Mouse (Mus musculus) heart, postnatal 0 days (tissue): Measurements from ENCODE around the gene Sdf4. TPM values are rescaled to one million over a fixed set of nuclear protein-coding genes. Genes with fewer than 3 reads are reported as not detected.
A peak's percentile ranks its signal among the peaks of the same experiment; 100 is the strongest.

ENCODE experiments used
- ATAC-seq: fragments of 200-750 bp; cut with Nextera tagmentation; 2 replicates; pipeline ENCODE4 v1.8.0; 2017; ENCODE audit warnings: low read depth, moderate number of reproducible peaks, moderate library complexity; ENCODE audit not compliant: insufficient read depth
- DNase-seq: peaks from one replicate; pipeline ENCODE4 v3.0.0-alpha.2; 2016; ENCODE audit warnings: low spot score
- H3K27ac ChIP-seq: fragments of 300-500 bp; sonication (generic); 2 replicates; pipeline ENCODE4 v1.5.1; 2014; ENCODE audit warnings: low read depth, mild to moderate bottlenecking
- H3K27me3 ChIP-seq: fragments of 300-500 bp; sonication (generic); 2 replicates; pipeline ENCODE4 v1.6.1; 2014; ENCODE audit warnings: low read length, mixed read lengths; ENCODE audit not compliant: control insufficient read depth, insufficient read depth
- H3K36me3 ChIP-seq: fragments of 300-500 bp; sonication (generic); replicated peaks from 2 replicates; pipeline ENCODE4 v1.6.1; 2014; ENCODE audit warnings: low read length, mixed read lengths; ENCODE audit not compliant: control insufficient read depth, insufficient read depth
- H3K4me1 ChIP-seq: fragments of 300-500 bp; sonication (generic); 2 replicates; pipeline ENCODE4 v1.6.1; 2014; ENCODE audit warnings: antibody characterized with exemption; ENCODE audit not compliant: control insufficient read depth, insufficient read depth
- H3K4me2 ChIP-seq: fragments of 300-500 bp; sonication (generic); 2 replicates; pipeline ENCODE4 v1.6.1; 2014; ENCODE audit warnings: low read depth, mild to moderate bottlenecking, low read length, moderate library complexity
- H3K4me3 ChIP-seq: fragments of 300-500 bp; sonication (generic); 2 replicates; pipeline ENCODE4 v1.5.1; 2014; ENCODE audit warnings: low read depth, low read length
- H3K9ac ChIP-seq: fragments of 300-500 bp; sonication (generic); replicated peaks from 2 replicates; pipeline ENCODE4 v1.6.1; 2014; ENCODE audit warnings: low read depth, low read length, mixed read lengths
- H3K9me3 ChIP-seq: fragments of 300-500 bp; sonication (generic); replicated peaks from 2 replicates; pipeline ENCODE4 v1.6.1; 2016; ENCODE audit warnings: low read length; ENCODE audit not compliant: control insufficient read depth
- CTCF ChIP-seq: IDR thresholded peaks from 2 replicates; pipeline ENCODE4 v1.5.1; 2016; ENCODE audit warnings: antibody characterized with exemption, control low read depth, low read depth
- EP300 ChIP-seq: IDR thresholded peaks from 2 replicates; pipeline ENCODE4 v1.6.1; 2016; ENCODE audit warnings: antibody characterized with exemption, low read depth
- WGBS: fragments of 180-500 bp; shearing (Covaris S2); extraction: QIAGEN DNeasy Blood & Tissue Kit; methylation state at CpG from one replicate; pipeline ENCODE4 v1.1.7; 2014; 5-methylcytosine and 5-hydroxymethylcytosine counted together
- microRNA counts: library from miRNA; unstranded; fragments of <30 nt; microRNA quantifications from one replicate; lab custom pipeline; 2015
- microRNA-seq: library from miRNA; unstranded; fragments of <30 nt; microRNA quantifications from one replicate; pipeline ENCODE4, GENCODE M21; 2016
- polyA plus RNA-seq: library from polyadenylated mRNA; unstranded; fragments of >200 nt; fragmentation: Nextera tagmentation; extraction: Ambion mirVana; gene quantifications from 2 replicates; pipeline ENCODE4 v1.2.1, GENCODE M21; 2015
- total RNA-seq: library from RNA; depleted of rRNA; stranded (reverse); fragments of >200 nt; gene quantifications from 2 replicates; pipeline ENCODE4 v1.2.3, GENCODE M21; 2014; ENCODE audit warnings: low replicate concordance; rRNA removed

Gene Sdf4
- total and polyA plus RNA-seq, 2 experiments from 2014 or later = 105 to 114 TPM

DNA sequence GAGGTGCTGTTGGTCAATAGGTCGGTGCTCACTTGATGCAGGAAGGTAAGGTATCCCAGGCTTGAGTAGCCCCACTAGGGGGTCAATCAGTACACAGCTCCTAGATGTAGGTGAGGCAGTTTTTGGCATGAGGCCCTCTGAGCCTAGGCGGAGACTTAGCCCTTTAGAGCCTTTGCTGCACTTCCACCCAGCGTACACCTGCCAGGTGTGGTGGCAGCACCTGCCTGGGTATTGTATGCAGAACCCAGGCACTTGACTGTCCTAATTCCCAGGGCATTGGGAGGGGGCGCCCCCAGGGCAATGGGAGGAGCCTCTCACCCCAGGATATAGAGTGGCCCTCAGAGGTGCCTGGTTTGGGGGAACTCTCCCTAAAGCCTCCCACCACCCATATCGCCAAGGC, 62.5 kb downstream of the Sdf4 start:
- no peak overlapping the region for H3K27ac ChIP-seq
- H3K4me2 ChIP-seq = no peak overlapping the region
- no peaks in the 10 kb centered on the region for H3K36me3 ChIP-seq
- H3K4me1 ChIP-seq = peaks cover 15% of the 10 kb centered on the region
- TF ChIP-seq CTCF (no peak), EP300 (no peak)
- DNase-seq = no peak
- ATAC-seq = no peak
- H3K9ac ChIP-seq = no peak overlapping the region
- no peaks in the 10 kb centered on the region for H3K9me3 ChIP-seq
- WGBS = 84% methylated on average over 5 of the region's 5 CpGs
- no peaks in the 10 kb centered on the region for H3K27me3 ChIP-seq
- no peak overlapping the region for H3K4me3 ChIP-seq

DNA sequence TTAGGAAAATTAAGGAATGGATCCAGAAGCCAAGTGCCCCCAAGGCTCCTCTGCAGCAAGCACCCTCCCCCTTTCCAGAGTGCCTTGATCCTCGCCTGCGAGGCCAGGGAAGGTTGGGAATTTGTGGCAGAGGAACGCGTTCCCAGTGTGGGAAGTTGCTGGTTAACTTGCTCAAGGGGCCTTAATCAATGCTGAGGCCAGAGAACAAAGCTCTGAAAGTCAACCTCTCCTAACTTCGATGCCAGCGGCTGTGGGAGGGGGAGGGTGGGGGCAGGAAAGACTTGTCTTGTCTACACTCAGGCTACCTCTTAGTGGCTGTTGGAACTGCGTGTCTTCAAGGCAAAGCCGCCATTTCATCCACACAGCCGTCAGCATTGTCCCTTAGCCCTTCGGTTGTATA, 65.0 kb downstream of the Sdf4 start:
- Histone ChIP-seq H3K4me2 (no peak overlapping the region), H3K36me3 (no peaks in the 10 kb centered on the region), H3K27ac (no peak overlapping the region), H3K9ac (no peak overlapping the region), H3K4me1 (no peaks in the 10 kb centered on the region), H3K27me3 (no peaks in the 10 kb centered on the region), H3K4me3 (no peak overlapping the region), H3K9me3 (no peaks in the 10 kb centered on the region)
- TF ChIP-seq EP300 = no peak
- TF ChIP-seq CTCF = no peak
- WGBS = 65% methylated on average over 10 of the region's 10 CpGs
- ATAC-seq (no peak), DNase-seq (no peak)

- Histone ChIP-seq H3K4me3 (no peak overlapping the region), H3K36me3 (no peaks in the 10 kb centered on the region), H3K9me3 (no peaks in the 10 kb centered on the region), H3K4me2 (no peak overlapping the region), H3K27ac (no peak overlapping the region), H3K9ac (no peak overlapping the region), H3K27me3 (no peaks in the 10 kb centered on the region), H3K4me1 (no peaks in the 10 kb centered on the region)
- ATAC-seq = no peak
- DNase-seq = no peak
- WGBS = 74% methylated on average over 9 of the region's 9 CpGs
- no peak for TF ChIP-seq EP300
- no peak for TF ChIP-seq CTCF
Measured at GRCm38 (mm10) chr4:156058826-156059225, 66.2 kb downstream of the Sdf4 start.

GRCm38 (mm10) chr4:156059261-156059660, 66.6 kb downstream of the Sdf4 start, which contains the start of gene Ttll10:
Gene Ttll10 (minus strand): TSS chr4:156059414.
- H3K27me3 ChIP-seq = no peaks in the 10 kb centered on the region
- TF ChIP-seq EP300 (no peak), CTCF (no peak)
- H3K9ac ChIP-seq = no peak within 1 kb of the TSS
- no peaks in the 10 kb centered on the region for H3K9me3 ChIP-seq
- no peak within 1 kb of the TSS for H3K4me2 ChIP-seq
- no peak for ATAC-seq
- H3K4me1 ChIP-seq = no peaks in the 10 kb centered on the region
- no peaks in the 10 kb centered on the region for H3K36me3 ChIP-seq
- 44% methylated on average over 5 of the region's 5 CpGs for WGBS
- no peak within 1 kb of the TSS for H3K4me3 ChIP-seq
- H3K27ac ChIP-seq = no peak within 1 kb of the TSS
- no peak for DNase-seq

DNA sequence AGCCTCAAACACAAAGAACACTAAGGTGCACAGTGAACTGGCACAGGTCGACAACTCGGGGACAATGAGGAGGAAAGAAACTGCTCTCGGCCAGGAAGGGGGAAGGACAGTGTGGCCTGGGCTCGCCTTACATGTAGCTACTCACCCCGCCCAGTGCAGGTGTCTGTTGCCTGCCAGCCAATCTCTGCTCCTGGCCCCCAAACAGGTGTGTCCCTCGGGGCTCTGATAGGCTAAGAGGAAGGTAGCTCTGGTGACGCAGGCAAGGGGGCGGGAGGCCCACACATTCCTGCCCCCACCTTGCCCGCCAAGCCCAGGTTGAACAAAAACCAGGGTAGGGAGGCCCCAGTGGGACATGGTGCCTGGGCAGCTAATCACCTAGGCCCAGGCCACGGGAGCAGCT, 67.0 kb downstream of the Sdf4 start:
- ATAC-seq (no peak), DNase-seq (no peak)
- Histone ChIP-seq H3K9me3 (no peaks in the 10 kb centered on the region), H3K4me2 (no peak overlapping the region), H3K27ac (no peak overlapping the region), H3K36me3 (no peaks in the 10 kb centered on the region), H3K4me1 (no peaks in the 10 kb centered on the region), H3K27me3 (no peaks in the 10 kb centered on the region), H3K9ac (no peak overlapping the region), H3K4me3 (no peak overlapping the region)
- TF ChIP-seq CTCF (no peak), EP300 (no peak)
- WGBS = 43% methylated on average over 10 of the region's 10 CpGs

MicroRNA genes within 50 kb of the gene (microRNA counts, 519-probe panel; counts per million panel counts)
- microRNA mmu-miR-200a (lab: Ali Mortazavi, UCI) (not detected), microRNA mmu-miR-200b (lab: Ali Mortazavi, UCI) (1,889 counts per million, percentile 18 among the panel's probes with 10 or more counts), microRNA mmu-miR-429 (lab: Ali Mortazavi, UCI) (1,491 counts per million, percentile 13 among the panel's probes with 10 or more counts)

Small RNAs within 50 kb of the gene (microRNA-seq; reads per million reads assigned to microRNA genes)
- gene Mir200a = 12.1 reads per million, percentile 33 among the genes with 10 or more reads in this experiment
- gene Mir200b = 41.4 reads per million, percentile 45 among the genes with 10 or more reads in this experiment
- 84.4 reads per million, percentile 52 among the genes with 10 or more reads in this experiment for gene Mir429

Other genes with a start within 250 kb of the Sdf4 start
- gene Atad3a, start 231.8 kb upstream of the Sdf4 start, total RNA-seq = 123 and 128 TPM in 2 replicates
- gene Atad3a, start 231.8 kb upstream of the Sdf4 start, polyA plus RNA-seq = 85.3 and 99.3 TPM in 2 replicates
- 15.5 and 20.0 TPM in 2 replicates for gene Vwa1, start 218.2 kb upstream of the Sdf4 start, total RNA-seq
- 7.1 and 7.5 TPM in 2 replicates for gene Vwa1, start 218.2 kb upstream of the Sdf4 start, polyA plus RNA-seq
- 3.4 and 4.2 TPM in 2 replicates for gene Tmem88b, start 207.0 kb upstream of the Sdf4 start, total RNA-seq
- gene Tmem88b, start 207.0 kb upstream of the Sdf4 start, polyA plus RNA-seq = 2.5 and 2.9 TPM in 2 replicates
- gene Ankrd65, start 202.4 kb upstream of the Sdf4 start, total RNA-seq = not detected in 2 replicates
- gene Ankrd65, start 202.4 kb upstream of the Sdf4 start, polyA plus RNA-seq = 0.26 TPM in 1 of 2 replicates, not detected in the other
- gene Mrpl20, start 190.0 kb upstream of the Sdf4 start, total RNA-seq = 32.2 and 91.4 TPM in 2 replicates
- gene Mrpl20, start 190.0 kb upstream of the Sdf4 start, polyA plus RNA-seq = 188 and 207 TPM in 2 replicates
- gene Ccnl2, start 180.4 kb upstream of the Sdf4 start, total RNA-seq = 58.7 and 80.7 TPM in 2 replicates
- 79.6 and 83.0 TPM in 2 replicates for gene Ccnl2, start 180.4 kb upstream of the Sdf4 start, polyA plus RNA-seq
- 122 and 146 TPM in 2 replicates for gene Aurkaip1, start 161.6 kb upstream of the Sdf4 start, total RNA-seq
- 155 TPM in 2 replicates for gene Aurkaip1, start 161.6 kb upstream of the Sdf4 start, polyA plus RNA-seq
- 99.5 and 113 TPM in 2 replicates for gene Mxra8, start 153.2 kb upstream of the Sdf4 start, total RNA-seq
- 57.8 and 62.6 TPM in 2 replicates for gene Mxra8, start 153.2 kb upstream of the Sdf4 start, polyA plus RNA-seq
- 49.5 and 76.4 TPM in 2 replicates for gene Dvl1, start 145.5 kb upstream of the Sdf4 start, total RNA-seq
- 2.8 and 2.9 TPM in 2 replicates for gene Dvl1, start 145.5 kb upstream of the Sdf4 start, polyA plus RNA-seq
- 0.11 and 0.19 TPM in 2 replicates for gene Tas1r3, start 129.5 kb upstream of the Sdf4 start, total RNA-seq
- 0.04 and 0.05 TPM in 2 replicates for gene Tas1r3, start 129.5 kb upstream of the Sdf4 start, polyA plus RNA-seq
- gene Cptp, start 123.4 kb upstream of the Sdf4 start, total RNA-seq = 9.8 and 11.8 TPM in 2 replicates
- 7.0 and 7.2 TPM in 2 replicates for gene Cptp, start 123.4 kb upstream of the Sdf4 start, polyA plus RNA-seq
- 19.0 and 25.1 TPM in 2 replicates for gene Ints11, start 123.3 kb upstream of the Sdf4 start, total RNA-seq
- 20.0 and 21.6 TPM in 2 replicates for gene Ints11, start 123.3 kb upstream of the Sdf4 start, polyA plus RNA-seq
- 31.3 and 33.9 TPM in 2 replicates for gene Pusl1, start 101.1 kb upstream of the Sdf4 start, total RNA-seq
- gene Pusl1, start 101.1 kb upstream of the Sdf4 start, polyA plus RNA-seq = 20.1 and 22.3 TPM in 2 replicates
- gene Acap3, start 101.0 kb upstream of the Sdf4 start, total RNA-seq = 16.3 and 31.2 TPM in 2 replicates
- gene Acap3, start 101.0 kb upstream of the Sdf4 start, polyA plus RNA-seq = 5.8 and 6.4 TPM in 2 replicates
- 46.4 and 46.8 TPM in 2 replicates for gene Ube2j2, start 49.0 kb upstream of the Sdf4 start, total RNA-seq
- 63.3 and 66.9 TPM in 2 replicates for gene Ube2j2, start 49.0 kb upstream of the Sdf4 start, polyA plus RNA-seq
- 42.5 and 51.4 TPM in 2 replicates for gene C1qtnf12, start 30.6 kb upstream of the Sdf4 start, total RNA-seq
- gene C1qtnf12, start 30.6 kb upstream of the Sdf4 start, polyA plus RNA-seq = 20.5 and 20.8 TPM in 2 replicates
- gene B3galt6, start 223 bp upstream of the Sdf4 start, total RNA-seq = 3.9 and 11.2 TPM in 2 replicates
- 5.0 and 5.7 TPM in 2 replicates for gene B3galt6, start 223 bp upstream of the Sdf4 start, polyA plus RNA-seq
- gene Tnfrsf4, start 21.0 kb downstream of the Sdf4 start, total RNA-seq = not detected in 2 replicates
- 0.26 and 0.31 TPM in 2 replicates for gene Tnfrsf4, start 21.0 kb downstream of the Sdf4 start, polyA plus RNA-seq
- gene Tnfrsf18, start 33.3 kb downstream of the Sdf4 start, total RNA-seq = 2.2 TPM in 1 of 2 replicates, not detected in the other
- gene Tnfrsf18, start 33.3 kb downstream of the Sdf4 start, polyA plus RNA-seq = 0.88 and 1.00 TPM in 2 replicates
- gene Ttll10, start 66.5 kb downstream of the Sdf4 start, total RNA-seq = not detected in 2 replicates
- 0.08 TPM in 1 of 2 replicates, not detected in the other for gene Ttll10, start 66.5 kb downstream of the Sdf4 start, polyA plus RNA-seq
- 6.7 and 14.6 TPM in 2 replicates for gene 9430015G10Rik, start 117.1 kb downstream of the Sdf4 start, total RNA-seq
- 3.8 and 4.3 TPM in 2 replicates for gene 9430015G10Rik, start 117.1 kb downstream of the Sdf4 start, polyA plus RNA-seq
- gene Rnf223, start 137.6 kb downstream of the Sdf4 start, total RNA-seq = not detected in 2 replicates
- gene Rnf223, start 137.6 kb downstream of the Sdf4 start, polyA plus RNA-seq = not detected in 2 replicates
- gene Agrn, start 204.6 kb downstream of the Sdf4 start, total RNA-seq = 94.4 and 109 TPM in 2 replicates
- gene Agrn, start 204.6 kb downstream of the Sdf4 start, polyA plus RNA-seq = 18.5 and 20.1 TPM in 2 replicates
- 7.5 and 19.9 TPM in 2 replicates for gene Isg15, start 207.9 kb downstream of the Sdf4 start, total RNA-seq
- 4.5 and 7.0 TPM in 2 replicates for gene Isg15, start 207.9 kb downstream of the Sdf4 start, polyA plus RNA-seq
- gene AW011738, start 210.4 kb downstream of the Sdf4 start, total RNA-seq = 5.9 and 6.0 TPM in 2 replicates
- 3.2 and 3.4 TPM in 2 replicates for gene AW011738, start 210.4 kb downstream of the Sdf4 start, polyA plus RNA-seq
- 57.5 and 68.3 TPM in 2 replicates for gene Perm1, start 223.0 kb downstream of the Sdf4 start, total RNA-seq
- gene Perm1, start 223.0 kb downstream of the Sdf4 start, polyA plus RNA-seq = 35.9 and 42.9 TPM in 2 replicates
- 15.3 and 21.9 TPM in 2 replicates for gene Plekhn1, start 242.0 kb downstream of the Sdf4 start, total RNA-seq
- 5.9 and 6.0 TPM in 2 replicates for gene Plekhn1, start 242.0 kb downstream of the Sdf4 start, polyA plus RNA-seq
- 34.5 and 46.4 TPM in 2 replicates for gene Noc2l, start 243.1 kb downstream of the Sdf4 start, total RNA-seq
- 15.8 and 17.2 TPM in 2 replicates for gene Noc2l, start 243.1 kb downstream of the Sdf4 start, polyA plus RNA-seq